In genomic region chr3:121718679-121719078, GRCm38 (mm10) we compare ENCODE assay signal across 32 mouse cellular contexts. TPM values are rescaled to one million over a fixed set of nuclear protein-coding genes. Genes with fewer than 3 reads are reported as not detected.
DNase-seq lines count a peak whose midpoint lies in the region; TF ChIP-seq lines count a peak whose summit lies in the region.
"Had no signal": no experiment of that assay in that cellular context is flagged by ENCODE, and none has a peak within 500 bp of the region (broad histone marks: within the 10 kb centered on the region; RNA-seq: fewer than 3 reads in every experiment).

No protein-coding gene starts in this region.

- no peaks in the 10 kb centered on the region for H3K27me3 ChIP-seq in testis, adult 2 months (ENCODE audit: control insufficient read depth, insufficient read depth, low read length)
- H3K27me3 ChIP-seq: forebrain, embryonic 15.5 days had no signal

- H3K4me3 ChIP-seq in layer of hippocampus, adult 2 months, result no peak overlapping the region
- peak overlapping the region; percentile 80 for H3K4me3 ChIP-seq in testis, adult 2 months (ENCODE audit: control insufficient read depth, low read depth, low read length)
- no peak overlapping the region for H3K4me3 ChIP-seq in embryonic fibroblast, embryonic 13.5 days (ENCODE audit: insufficient read depth, low read length)
- H3K4me3 ChIP-seq: embryonic facial prominence, embryonic 13.5 days; forebrain, embryonic 15.5 days; heart, adult 2 months; heart, embryonic 12.5 days; heart, embryonic 15.5 days; hindbrain, embryonic 10.5 days; hindbrain, embryonic 13.5 days; intestine, embryonic 15.5 days had no signal

- peak overlapping the region; percentile 93 for H3K27ac ChIP-seq in layer of hippocampus, adult 2 months
- no peak overlapping the region; the same call in 1 of the 2 replicates for H3K27ac ChIP-seq in testis, adult 2 months (ENCODE audit: control insufficient read depth, insufficient read depth, low read depth, low read length)
- H3K27ac ChIP-seq in embryonic fibroblast, embryonic 13.5 days (ENCODE audit: insufficient read depth, low read length), result peak overlapping the region; percentile 9; the same call in 1 of the 2 replicates
- H3K27ac ChIP-seq: embryonic facial prominence, embryonic 13.5 days; forebrain, embryonic 15.5 days; heart, adult 2 months; heart, embryonic 15.5 days; hindbrain, embryonic 10.5 days; hindbrain, embryonic 13.5 days; intestine, embryonic 15.5 days had no signal

- TF ChIP-seq POLR2A in testis, adult 2 months (IDR thresholded peaks at IDR 0.05; ENCODE audit: control insufficient read depth, low read depth, low read length), result no peak
- no peak for TF ChIP-seq POLR2A in embryonic fibroblast, embryonic 13.5 days (IDR thresholded peaks at IDR 0.05; ENCODE audit: low read depth, low read length)

- H3K4me1 ChIP-seq in testis, adult 2 months (ENCODE audit: control insufficient read depth, insufficient read depth, low read length), result peaks cover 20% of the 10 kb centered on the region
- H3K4me1 ChIP-seq in embryonic fibroblast, embryonic 13.5 days (ENCODE audit: control insufficient read depth, insufficient read depth, low read length), result peaks cover 13% of the 10 kb centered on the region

- TF ChIP-seq CTCF in layer of hippocampus, adult 2 months (conservative IDR thresholded peaks at IDR 0.05), result no peak
- no peak for TF ChIP-seq CTCF in testis, adult 2 months (IDR thresholded peaks at IDR 0.05; ENCODE audit: control insufficient read depth, insufficient read depth, insufficient replicate concordance, low read depth, low read length)
- TF ChIP-seq CTCF in embryonic fibroblast, embryonic 13.5 days (IDR thresholded peaks at IDR 0.05; ENCODE audit: borderline replicate concordance, insufficient read depth, low read length), result no peak

- no peak for DNase-seq in layer of hippocampus, adult 2 months (ENCODE audit: low spot score in 2 of 2)
- DNase-seq in layer of hippocampus, postnatal 36 days, result no peak
- no peak for DNase-seq in testis, postnatal 14 days (ENCODE audit: low spot score)
- DNase-seq in NIH3T3 (ENCODE audit: low read depth), result peak; percentile 54
- no peak for DNase-seq in lung, postnatal 36 days
- DNase-seq in right cerebral cortex, postnatal 4 days, result no peak
- DNase-seq: adrenal gland, adult 8-10 months; adrenal gland, postnatal 25 days; cerebellum, adult 11 months; cerebellum, adult 2 months; cerebellum, adult 9-11 months; cerebellum, postnatal 25 days; gastrocnemius, postnatal 10 days; gastrocnemius, postnatal 36 days; heart, adult 2 months; heart, postnatal 10 days; heart, postnatal 36 days had no signal

- no peaks in the 10 kb centered on the region for H3K36me3 ChIP-seq in testis, adult 2 months (ENCODE audit: control insufficient read depth, insufficient read depth, low read length)
- H3K36me3 ChIP-seq: embryonic facial prominence, embryonic 13.5 days; forebrain, embryonic 15.5 days; G1E; heart, embryonic 12.5 days; heart, embryonic 15.5 days; hindbrain, embryonic 10.5 days; hindbrain, embryonic 13.5 days; intestine, embryonic 15.5 days had no signal

RNA-seq across cellular contexts. Expression of gene F3, which starts 4.7 kb away (rescaled TPM):
- 10 to 100 TPM; 52.6 to 68.0 TPM for total RNA-seq in layer of hippocampus, adult 2 months (2021)
- 10 to 100 TPM; 56.4 to 60.6 TPM for total RNA-seq in layer of hippocampus, postnatal 36 days (2021)
- polyA plus RNA-seq in testis, adult 2 months (2012; rRNA removed), result 3.5 and 4.2 TPM in 2 replicates
- 168 and 276 TPM in 2 replicates for polyA plus RNA-seq in embryonic fibroblast, embryonic 13.5 days (2011; ENCODE audit: insufficient read length, low read depth, missing spikeins)
- total RNA-seq: G1E had no signal
- polyA plus RNA-seq: G1E had no signal

RNA-seq across cellular contexts. Expression of gene 4930432M17Rik, which starts 48.1 kb away (rescaled TPM):
- not detected for total RNA-seq in layer of hippocampus, adult 2 months (2021)
- not detected for total RNA-seq in layer of hippocampus, postnatal 36 days (2021)
- polyA plus RNA-seq in testis, adult 2 months (2012; rRNA removed), result not detected in 2 replicates
- not detected in 2 replicates for polyA plus RNA-seq in embryonic fibroblast, embryonic 13.5 days (2011; ENCODE audit: insufficient read length, low read depth, missing spikeins)
- total RNA-seq: adrenal gland, adult 8-10 months; adrenal gland, postnatal 25 days; common myeloid progenitor, adult 5-6 weeks; gastrocnemius, adult 18-20 months; gastrocnemius, postnatal 10 days; gastrocnemius, postnatal 36 days; granulocyte monocyte progenitor cell, adult 5-6 weeks; heart, adult 2 months; heart, postnatal 10 days; heart, postnatal 36 days had no signal
- polyA plus RNA-seq: cerebellum, adult 2 months; embryonic facial prominence, embryonic 13.5 days; forebrain, embryonic 11.5 days; forebrain, embryonic 15.5 days; G1E; heart, adult 2 months; heart, embryonic 12.5 days; heart, embryonic 15.5 days; hindbrain, embryonic 10.5 days; hindbrain, embryonic 13.5 days; hindbrain, embryonic 16.5 days; intestine, embryonic 15.5 days had no signal
